Mouse (Mus musculus): ENCODE measurements at regions not wholly inside any gene's neighbourhood (a gene's known extent, or its start where the extent isn't known, plus 50 kb on each side); places are given as distances from the start of the nearest gene placed in this dataset.

- H3K27me3 ChIP-seq (ENCODE audit: control insufficient read depth, insufficient read depth, low read length) = no peaks in the 10 kb centered on the region
- DNase-seq (ENCODE audit: low read depth in 3 of 3, low spot score in 3 of 3) = no peak
- TF ChIP-seq EP300 (IDR thresholded peaks at IDR 0.05; ENCODE audit: low read depth) (no peak), CTCF (IDR thresholded peaks at IDR 0.05; ENCODE audit: low read depth) (no peak)
- H3K27ac ChIP-seq = no peak overlapping the region
- H3K9ac ChIP-seq (replicated peaks) = no peak overlapping the region
- H3K4me2 ChIP-seq (ENCODE audit: low read depth) = no peak overlapping the region
- H3K36me3 ChIP-seq (replicated peaks; ENCODE audit: control insufficient read depth, insufficient read depth, low read depth) = no peaks in the 10 kb centered on the region
- no peaks in the 10 kb centered on the region for H3K4me1 ChIP-seq (replicated peaks; ENCODE audit: control insufficient read depth in 2 of 2, insufficient read depth in 2 of 2, low read length in 1 of 2)
- ATAC-seq (ENCODE audit: insufficient read depth) = no peak
- WGBS (ENCODE audit: insufficient replicate concordance) = 67% methylated on average over 12 of the region's 12 CpGs
- no peak overlapping the region for H3K4me3 ChIP-seq (ENCODE audit: insufficient read depth in 1 of 2, low read depth in 2 of 2, low read length in 2 of 2)
- no peaks in the 10 kb centered on the region for H3K9me3 ChIP-seq (ENCODE audit: control insufficient read depth, low read length)
These were observed 223.0 kb upstream of the N6amt1 start for GRCm38 (mm10) chr16:87130733-87131640.

- DNase-seq (ENCODE audit: low read depth in 3 of 3, low spot score in 3 of 3) = no peak
- H3K4me2 ChIP-seq (ENCODE audit: low read depth) = no peak overlapping the region
- no peak overlapping the region for H3K9ac ChIP-seq (replicated peaks)
- no peaks in the 10 kb centered on the region for H3K27me3 ChIP-seq (ENCODE audit: control insufficient read depth, insufficient read depth, low read length)
- no peaks in the 10 kb centered on the region for H3K4me1 ChIP-seq (replicated peaks; ENCODE audit: control insufficient read depth in 2 of 2, insufficient read depth in 2 of 2, low read length in 1 of 2)
- H3K27ac ChIP-seq = no peak overlapping the region
- H3K9me3 ChIP-seq (ENCODE audit: control insufficient read depth, low read length) = no peaks in the 10 kb centered on the region
- TF ChIP-seq CTCF (IDR thresholded peaks at IDR 0.05; ENCODE audit: low read depth) = no peak
- TF ChIP-seq EP300 (IDR thresholded peaks at IDR 0.05; ENCODE audit: low read depth) = no peak
- WGBS (ENCODE audit: insufficient replicate concordance) = 73% methylated on average over 3 of the region's 3 CpGs
- no peaks in the 10 kb centered on the region for H3K36me3 ChIP-seq (replicated peaks; ENCODE audit: control insufficient read depth, insufficient read depth, low read depth)
- H3K4me3 ChIP-seq (ENCODE audit: insufficient read depth in 1 of 2, low read depth in 2 of 2, low read length in 2 of 2) = no peak overlapping the region
- ATAC-seq (ENCODE audit: insufficient read depth) = no peak
These were observed 225.0 kb upstream of the N6amt1 start for GRCm38 (mm10) chr16:87129021-87129420.

- Histone ChIP-seq H3K4me1 (replicated peaks; ENCODE audit: control insufficient read depth in 2 of 2, insufficient read depth in 2 of 2, low read length in 1 of 2) (no peaks in the 10 kb centered on the region), H3K27me3 (ENCODE audit: control insufficient read depth, insufficient read depth, low read length) (no peaks in the 10 kb centered on the region), H3K27ac (no peak overlapping the region), H3K4me2 (ENCODE audit: low read depth) (no peak overlapping the region), H3K9me3 (ENCODE audit: control insufficient read depth, low read length) (no peaks in the 10 kb centered on the region), H3K4me3 (ENCODE audit: insufficient read depth in 1 of 2, low read depth in 2 of 2, low read length in 2 of 2) (no peak overlapping the region), H3K36me3 (replicated peaks; ENCODE audit: control insufficient read depth, insufficient read depth, low read depth) (no peaks in the 10 kb centered on the region), H3K9ac (replicated peaks) (no peak overlapping the region)
- DNase-seq (ENCODE audit: low read depth in 3 of 3, low spot score in 3 of 3) (no peak), ATAC-seq (ENCODE audit: insufficient read depth) (no peak)
- 40% methylated on average over 13 of the region's 13 CpGs for WGBS (ENCODE audit: insufficient replicate concordance)
- TF ChIP-seq EP300 (IDR thresholded peaks at IDR 0.05; ENCODE audit: low read depth) = no peak
These were observed 225.8 kb upstream of the N6amt1 start for GRCm38 (mm10) chr16:87128230-87128629.

- Histone ChIP-seq H3K9ac (replicated peaks) (no peak overlapping the region), H3K4me3 (ENCODE audit: insufficient read depth in 1 of 2, low read depth in 2 of 2, low read length in 2 of 2) (no peak overlapping the region), H3K4me2 (ENCODE audit: low read depth) (no peak overlapping the region), H3K9me3 (ENCODE audit: control insufficient read depth, low read length) (no peaks in the 10 kb centered on the region), H3K27ac (no peak overlapping the region), H3K36me3 (replicated peaks; ENCODE audit: control insufficient read depth, insufficient read depth, low read depth) (no peaks in the 10 kb centered on the region), H3K27me3 (ENCODE audit: control insufficient read depth, insufficient read depth, low read length) (no peaks in the 10 kb centered on the region), H3K4me1 (replicated peaks; ENCODE audit: control insufficient read depth in 2 of 2, insufficient read depth in 2 of 2, low read length in 1 of 2) (no peaks in the 10 kb centered on the region)
- TF ChIP-seq EP300 (IDR thresholded peaks at IDR 0.05; ENCODE audit: low read depth) = no peak
- no peak for TF ChIP-seq CTCF (IDR thresholded peaks at IDR 0.05; ENCODE audit: low read depth)
- 68% methylated on average over 7 of the region's 7 CpGs for WGBS (ENCODE audit: insufficient replicate concordance)
- no peak for ATAC-seq (ENCODE audit: insufficient read depth)
- no peak for DNase-seq (ENCODE audit: low read depth in 3 of 3, low spot score in 3 of 3)
These were observed 229.5 kb upstream of the N6amt1 start for GRCm38 (mm10) chr16:87124519-87124918.

- Histone ChIP-seq H3K9ac (replicated peaks) (no peak overlapping the region), H3K4me1 (replicated peaks; ENCODE audit: control insufficient read depth in 2 of 2, insufficient read depth in 2 of 2, low read length in 1 of 2) (no peaks in the 10 kb centered on the region), H3K36me3 (replicated peaks; ENCODE audit: control insufficient read depth, insufficient read depth, low read depth) (no peaks in the 10 kb centered on the region), H3K27ac (no peak overlapping the region), H3K27me3 (ENCODE audit: control insufficient read depth, insufficient read depth, low read length) (no peaks in the 10 kb centered on the region), H3K9me3 (ENCODE audit: control insufficient read depth, low read length) (no peaks in the 10 kb centered on the region), H3K4me2 (ENCODE audit: low read depth) (no peak overlapping the region), H3K4me3 (ENCODE audit: insufficient read depth in 1 of 2, low read depth in 2 of 2, low read length in 2 of 2) (no peak overlapping the region)
- DNase-seq (ENCODE audit: low read depth in 3 of 3, low spot score in 3 of 3) = no peak
- ATAC-seq (ENCODE audit: insufficient read depth) = no peak
- TF ChIP-seq CTCF (IDR thresholded peaks at IDR 0.05; ENCODE audit: low read depth) = no peak
- no peak for TF ChIP-seq EP300 (IDR thresholded peaks at IDR 0.05; ENCODE audit: low read depth)
- 38% methylated on average over 2 of the region's 2 CpGs for WGBS (ENCODE audit: insufficient replicate concordance)
These were observed 250.4 kb upstream of the N6amt1 start for GRCm38 (mm10) chr16:87103599-87103998.

Data from liver, embryonic 14.5 days (tissue).